Mouse (Mus musculus) MEL (cell line): ENCODE data around the gene Dusp11. TPM values are rescaled to one million over a fixed set of nuclear protein-coding genes. Genes with fewer than 3 reads are reported as not detected.

Experiments
- DNase-seq: peaks from one replicate; pipeline ENCODE4 v3.0.0; 2011; ENCODE audit warnings: low read depth, low spot score
- H3K27ac ChIP-seq: 2 replicates; pipeline ENCODE4 v1.5.1; 2012; ENCODE audit warnings: low read depth, mild to moderate bottlenecking, control low read depth, low read length, moderate library complexity; ENCODE audit not compliant: control insufficient read depth
- H3K27me3 ChIP-seq, 2 experiments: fragments of 150-350 bp in 1 of 2; sonication (generic) in 1 of 2; 2 replicates each; pipeline ENCODE4 v1.6.1; 2012; ENCODE audit warnings: low read length in 2 of 2, mild to moderate bottlenecking in 2 of 2, improper control_type of control experiment in 1 of 2, moderate library complexity in 1 of 2; ENCODE audit not compliant: insufficient read depth in 2 of 2, control insufficient read depth in 1 of 2
- H3K36me3 ChIP-seq, 2 experiments: 2 replicates each; pipeline ENCODE4 v1.6.1; 2012 to 2014; ENCODE audit warnings: low read length in 2 of 2, improper control_type of control experiment in 1 of 2, inconsistent platforms in 1 of 2, mild to moderate bottlenecking in 1 of 2; ENCODE audit not compliant: insufficient read depth in 2 of 2, control insufficient read depth in 1 of 2
- H3K4me1 ChIP-seq, 2 experiments: fragments of 150-350 bp in 1 of 2; sonication (generic) in 1 of 2; 2 replicates each; pipeline ENCODE4 v1.6.1; 2012; ENCODE audit warnings: low read length in 2 of 2, improper control_type of control experiment in 1 of 2, mild to moderate bottlenecking in 1 of 2; ENCODE audit not compliant: insufficient read depth in 2 of 2, control insufficient read depth in 1 of 2
- H3K4me3 ChIP-seq, 2 experiments: fragments of 150-350 bp in 1 of 2; sonication (generic) in 1 of 2; 2 replicates each; pipeline ENCODE4 v1.5.1; 2012; ENCODE audit warnings: low read depth in 2 of 2, low read length in 2 of 2, mild to moderate bottlenecking in 2 of 2, moderate library complexity in 2 of 2, control low read depth in 1 of 2, improper control_type of control experiment in 1 of 2; ENCODE audit not compliant: control insufficient read depth in 1 of 2, insufficient read depth in 1 of 2
- H3K79me2 ChIP-seq: 2 replicates; pipeline ENCODE4 v1.6.1; 2012; ENCODE audit warnings: mild to moderate bottlenecking, low read length, moderate library complexity; ENCODE audit not compliant: control insufficient read depth, poor library complexity, insufficient read depth
- H3K9ac ChIP-seq: 2 replicates; pipeline ENCODE4 v1.6.1; 2012; ENCODE audit warnings: low read depth, mild to moderate bottlenecking, control low read depth, low read length, moderate library complexity; ENCODE audit not compliant: control insufficient read depth, poor library complexity, severe bottlenecking
- H3K9me3 ChIP-seq: fragments of 150-350 bp; sonication (generic); replicated peaks from 2 replicates; pipeline ENCODE4 v1.6.1; 2012; ENCODE audit warnings: mild to moderate bottlenecking, low read length, improper control_type of control experiment, moderate library complexity; ENCODE audit not compliant: insufficient read depth
- CHD1 ChIP-seq: IDR thresholded peaks from 2 replicates; pipeline ENCODE4 v1.6.1; 2012; ENCODE audit warnings: low read depth, mild to moderate bottlenecking, inconsistent platforms, low read length, improper control_type of control experiment
- CTCF ChIP-seq, 3 experiments: IDR thresholded peaks in 2 of 3; conservative IDR thresholded peaks in 1 of 3; 2 replicates each; pipeline ENCODE4 v1.5.1; 2011 to 2012; ENCODE audit warnings: low read length in 3 of 3, low read depth in 2 of 3, mild to moderate bottlenecking in 2 of 3, improper control_type of control experiment in 1 of 3, inconsistent platforms in 1 of 3, mixed read lengths in 1 of 3, moderate library complexity in 1 of 3; ENCODE audit not compliant: control insufficient read depth in 1 of 3, insufficient read depth in 1 of 3, poor library complexity in 1 of 3, severe bottlenecking in 1 of 3
- E2F4 ChIP-seq: IDR thresholded peaks from 2 replicates; pipeline ENCODE4 v1.6.1; 2011; ENCODE audit warnings: low read depth, low read length, improper control_type of control experiment, borderline replicate concordance
- ELF1 ChIP-seq: IDR thresholded peaks from 2 replicates; pipeline ENCODE4 v1.6.1; 2014; ENCODE audit warnings: low read depth, mild to moderate bottlenecking, inconsistent platforms, low read length, improper control_type of control experiment, moderate library complexity
- ETS1 ChIP-seq: IDR thresholded peaks from 2 replicates; pipeline ENCODE4 v1.6.1; 2012; ENCODE audit warnings: low read depth, mild to moderate bottlenecking, inconsistent platforms, low read length, improper control_type of control experiment, moderate library complexity
- HCFC1 ChIP-seq: IDR thresholded peaks from 2 replicates; pipeline ENCODE4 v1.6.1; 2012; ENCODE audit warnings: low read depth, mild to moderate bottlenecking, inconsistent platforms, low read length, improper control_type of control experiment, moderate library complexity
- MEF2A ChIP-seq: IDR thresholded peaks from 2 replicates; pipeline ENCODE4 v1.6.1; 2014; ENCODE audit warnings: low read depth, mild to moderate bottlenecking, inconsistent platforms, low read length, improper control_type of control experiment; ENCODE audit not compliant: poor library complexity, insufficient replicate concordance, severe bottlenecking; ENCODE audit errors: extremely low read depth
- NRF1 ChIP-seq: IDR thresholded peaks from 2 replicates; pipeline ENCODE4 v1.6.1; 2014; ENCODE audit warnings: low read depth, mild to moderate bottlenecking, inconsistent platforms, low read length, improper control_type of control experiment, moderate library complexity; ENCODE audit not compliant: poor library complexity, insufficient read depth, severe bottlenecking
- POLR2A ChIP-seq, 2 experiments: IDR thresholded peaks; 2 replicates each; pipeline ENCODE4 v1.6.1; 2011 to 2012; ENCODE audit warnings: low read length in 2 of 2, mild to moderate bottlenecking in 2 of 2, control low read depth in 1 of 2, improper control_type of control experiment in 1 of 2, low read depth in 1 of 2, moderate library complexity in 1 of 2; ENCODE audit not compliant: control insufficient read depth in 1 of 2, insufficient read depth in 1 of 2, poor library complexity in 1 of 2
- POLR2AphosphoS5 ChIP-seq: IDR thresholded peaks from 2 replicates; pipeline ENCODE4 v1.6.1; 2012; ENCODE audit warnings: low read depth, borderline replicate concordance, mild to moderate bottlenecking, inconsistent platforms, low read length, moderate library complexity, mixed read lengths
- SMC3 ChIP-seq: IDR thresholded peaks from 2 replicates; pipeline ENCODE4 v1.6.1; 2011; ENCODE audit warnings: low read depth, low read length, improper control_type of control experiment
- USF1 ChIP-seq: IDR thresholded peaks from 2 replicates; pipeline ENCODE4 v1.6.1; 2014; ENCODE audit warnings: low read depth, mild to moderate bottlenecking, inconsistent platforms, low read length, improper control_type of control experiment, moderate library complexity
- ZKSCAN1 ChIP-seq: IDR thresholded peaks from 2 replicates; pipeline ENCODE4 v1.6.1; 2012; ENCODE audit warnings: low read depth, mild to moderate bottlenecking, inconsistent platforms, low read length, improper control_type of control experiment, moderate library complexity
- ZNF384 ChIP-seq: IDR thresholded peaks from 2 replicates; pipeline ENCODE4 v1.6.1; 2012; ENCODE audit warnings: low read depth, mild to moderate bottlenecking, inconsistent platforms, low read length, improper control_type of control experiment
- polyA plus RNA-seq, 2 experiments: library from polyadenylated mRNA; stranded (reverse) in 1 of 2; unstranded in 1 of 2; fragments of >175 nt in 1 of 2; fragments of >200 nt in 1 of 2; gene quantifications; 2 replicates each; pipeline versions ENCODE4 v1.2.1 to v1.2.4; 2012; ENCODE audit warnings: low replicate concordance in 2 of 2, low read depth in 1 of 2; ENCODE audit not compliant: insufficient read length in 2 of 2, insufficient read depth in 1 of 2, missing spikeins in 1 of 2
- total RNA-seq: library from RNA; depleted of rRNA; stranded (reverse); fragments of 300-350 nt; gene quantifications from 2 replicates; pipeline ENCODE4 v1.2.3, GENCODE M21; 2012

The Dusp11 gene
- total and polyA plus RNA-seq, 3 experiments = 22.4 to 42.3 (median 33.2) TPM

DNA sequence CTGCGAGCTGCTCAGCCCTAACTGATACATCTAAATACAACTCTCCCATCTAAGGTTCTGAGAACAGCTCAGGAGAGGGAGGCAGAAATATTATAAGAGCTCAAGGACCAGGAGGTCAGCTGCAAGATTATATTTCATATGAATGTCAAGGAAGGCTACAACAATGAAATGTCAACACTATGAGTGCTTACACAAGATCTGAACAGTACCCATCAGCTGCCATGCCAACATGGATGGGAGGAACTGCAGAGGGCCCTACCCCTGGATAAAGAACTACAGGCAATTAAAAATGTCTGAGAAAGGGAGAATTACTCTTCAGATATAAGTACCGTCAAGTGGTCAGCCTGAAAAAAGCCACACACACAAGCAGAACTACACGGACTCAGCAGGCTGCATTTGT, 3.9 kb downstream of the Dusp11 start:
- Histone ChIP-seq H3K4me3 (no peak overlapping the region), H3K27me3 (no peaks in the 10 kb centered on the region), H3K36me3 (peaks cover 23 to 59% of the 10 kb centered on the region in 2 experiments), H3K9me3 (no peaks in the 10 kb centered on the region), H3K27ac (no peak overlapping the region), H3K79me2 (peaks cover 29% of the 10 kb centered on the region), H3K9ac (no peak overlapping the region)
- no peak for TF ChIP-seq NRF1
- no peak for TF ChIP-seq POLR2AphosphoS5
- TF ChIP-seq POLR2A (IDR thresholded peaks at IDR 0.05; ENCODE audit: control insufficient read depth in 1 of 2, insufficient read depth in 1 of 2, low read depth in 1 of 2, low read length in 2 of 2, poor library complexity in 1 of 2) = no peak
- TF ChIP-seq, all 39 proteins: peak for 0
- no peak for DNase-seq
- H3K4me1 ChIP-seq = peaks cover 2 to 6% of the 10 kb centered on the region in 2 experiments; a peak in 3 of 4 replicates

- TF ChIP-seq SMC3 (no peak), ZNF384 (no peak), CHD1 (no peak), E2F4 (no peak), ZKSCAN1 (no peak)
- DNase-seq = no peak
- no peak overlapping the region for H3K9ac ChIP-seq
Observed at GRCm38 (mm10) chr6:85948549-85948948, 12.9 kb downstream of the Dusp11 start.

DNA sequence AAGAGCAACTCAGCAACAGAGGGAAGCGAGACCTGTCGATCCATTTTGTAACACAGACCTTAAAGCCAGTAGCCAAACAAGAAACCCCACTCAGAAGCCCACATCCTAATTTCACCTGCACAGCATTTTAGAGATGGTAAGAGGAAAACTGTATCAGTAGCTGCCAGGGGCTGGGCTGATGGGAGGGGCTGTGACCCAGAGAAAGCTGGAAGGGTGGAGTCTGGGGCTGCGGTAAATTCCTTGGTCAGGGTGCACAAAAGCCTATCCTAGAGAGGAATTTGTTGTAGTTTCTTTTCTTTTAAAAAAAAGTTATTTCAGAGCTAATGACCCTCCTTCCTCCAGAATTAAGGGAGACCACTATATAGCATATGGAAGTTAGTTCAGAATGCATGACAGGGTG, 19.0 kb downstream of the Dusp11 start:
- no peaks in the 10 kb centered on the region; the same call in 1 of the 2 replicates for H3K79me2 ChIP-seq
- H3K27ac ChIP-seq = no peak overlapping the region
- H3K4me3 ChIP-seq = no peak overlapping the region
- no peaks in the 10 kb centered on the region for H3K9me3 ChIP-seq
- no peak overlapping the region for H3K9ac ChIP-seq
- no peaks in the 10 kb centered on the region for H3K27me3 ChIP-seq
- H3K36me3 ChIP-seq = peaks cover 2 to 29% of the 10 kb centered on the region in 2 experiments
- H3K4me1 ChIP-seq = peaks cover 0 to under 1% of the 10 kb centered on the region in 2 experiments; a peak in 1 of 4 replicates
- TF ChIP-seq MEF2A = no peak
- no peak for TF ChIP-seq HCFC1
- no peak for TF ChIP-seq SMC3
- TF ChIP-seq POLR2A (IDR thresholded peaks at IDR 0.05; ENCODE audit: control insufficient read depth in 1 of 2, insufficient read depth in 1 of 2, low read depth in 1 of 2, low read length in 2 of 2, poor library complexity in 1 of 2) = no peak
- TF ChIP-seq ETS1 = no peak
- TF ChIP-seq ELF1 = no peak
- no peak for TF ChIP-seq POLR2AphosphoS5
- TF ChIP-seq USF1 = no peak
- TF ChIP-seq CTCF (IDR thresholded peaks at IDR 0.05 in 2 of 3, conservative IDR thresholded peaks at IDR 0.05 in 1 of 3; ENCODE audit: control insufficient read depth in 1 of 3, insufficient read depth in 1 of 3, low read depth in 2 of 3, low read length in 3 of 3, poor library complexity in 1 of 3, severe bottlenecking in 1 of 3) = no peak
- no peak for DNase-seq

More at GRCm38 (mm10) chr6:85948549-85948948, 12.9 kb downstream of the Dusp11 start:
- Histone ChIP-seq H3K27me3 (no peaks in the 10 kb centered on the region), H3K36me3 (peaks cover 4 to 58% of the 10 kb centered on the region in 2 experiments), H3K4me3 (no peak overlapping the region), H3K27ac (no peak overlapping the region), H3K79me2 (0 out of 2 replicates have a peak, but pooled peaks cover 5% of the 10 kb centered on the region), H3K9me3 (no peaks in the 10 kb centered on the region), H3K4me1 (no peaks in the 10 kb centered on the region; a peak in 1 of 4 replicates)
